Mouse (Mus musculus): ENCODE measurements at regions not wholly inside any gene's neighbourhood (a gene's known extent, or its start where the extent isn't known, plus 50 kb on each side); places are given as distances from the start of the nearest gene placed in this dataset.

- TF ChIP-seq POLR2A (IDR thresholded peaks at IDR 0.05; ENCODE audit: low read depth, low read length) = no peak
- TF ChIP-seq CTCF (conservative IDR thresholded peaks at IDR 0.05; ENCODE audit: insufficient read depth, insufficient read length, low read depth, low read length) = no peak
Measured at GRCm38 (mm10) chr15:60708678-60709077, 144.9 kb downstream of the Fam84b start.
